Mouse (Mus musculus): ENCODE results near the gene Sec31a. TPM values are rescaled to one million over a fixed set of nuclear protein-coding genes. Genes with fewer than 3 reads are reported as not detected.

The Sec31a gene
- polyA plus RNA-seq, 1 experiment from 2014 or later = 54.7 TPM

DNA sequence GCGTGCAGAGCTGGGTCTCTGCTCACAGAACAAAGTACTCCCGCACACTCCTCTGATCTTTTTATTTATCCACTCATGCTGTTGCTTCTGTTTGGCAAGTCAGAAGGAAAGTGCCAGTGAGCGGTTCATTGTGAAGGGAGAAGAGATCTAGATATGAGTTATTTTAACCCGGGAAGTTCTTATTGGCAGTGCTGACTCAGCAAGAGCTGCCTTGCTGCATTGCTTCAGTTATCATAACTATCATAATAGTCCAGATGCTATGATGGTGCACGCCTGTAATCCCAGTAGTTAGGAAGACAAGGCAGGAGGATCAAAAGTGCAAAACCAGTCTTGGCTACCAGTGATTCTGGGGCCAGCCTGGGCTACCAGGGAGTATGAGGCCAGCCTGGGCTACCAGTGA lies 103.6 kb downstream of the Sec31a start:
- no peak overlapping the region for H3K9ac ChIP-seq (replicated peaks)
- no peak for ATAC-seq
- H3K36me3 ChIP-seq (replicated peaks; ENCODE audit: insufficient read depth, low read length) = no peaks in the 10 kb centered on the region
- H3K9me3 ChIP-seq (ENCODE audit: low read length) = no peaks in the 10 kb centered on the region
- 70% methylated on average over 5 of the region's 5 CpGs for WGBS (ENCODE audit: insufficient replicate concordance)
- no peak overlapping the region for H3K4me3 ChIP-seq (ENCODE audit: low read depth, low read length)
- no peak for DNase-seq
- TF ChIP-seq EP300 (IDR thresholded peaks at IDR 0.05; ENCODE audit: low read depth) (no peak), CTCF (IDR thresholded peaks at IDR 0.05; ENCODE audit: low read depth) (no peak)
- no peaks in the 10 kb centered on the region for H3K27me3 ChIP-seq (ENCODE audit: insufficient read depth, low read length)
- no peaks in the 10 kb centered on the region for H3K4me1 ChIP-seq (ENCODE audit: insufficient read depth)
- no peak overlapping the region for H3K27ac ChIP-seq (ENCODE audit: low read depth)
- H3K4me2 ChIP-seq (ENCODE audit: low read depth, low read length) = no peak overlapping the region

Other genes starting within 250 kb of the Sec31a start
- gene Lin54, start 84.4 kb upstream of the Sec31a start, polyA plus RNA-seq (2015; fragmentation: Nextera tagmentation; extraction: Ambion mirVana) = 4.2 and 4.7 TPM in 2 replicates
- 48.5 and 50.1 TPM in 2 replicates for gene Cops4, start 102.1 kb upstream of the Sec31a start, polyA plus RNA-seq (2015; fragmentation: Nextera tagmentation; extraction: Ambion mirVana)
- gene Plac8, start 156.0 kb upstream of the Sec31a start, polyA plus RNA-seq (2015; fragmentation: Nextera tagmentation; extraction: Ambion mirVana) = 104 and 109 TPM in 2 replicates

Data from liver, postnatal 0 days (tissue).